Mouse (Mus musculus): Measurements from ENCODE around the gene Prcc. TPM values are rescaled to one million over a fixed set of nuclear protein-coding genes. Genes with fewer than 3 reads are reported as not detected.
"Not testable (repeated sequence)": the region's sequence is repeated elsewhere in the genome, so short reads cannot be mapped to it uniquely, and the experiment has no call there.

The Prcc gene
- total and polyA plus RNA-seq, 2 experiments from 2014 or later: 10.0 to 55.6 TPM

GRCm38 (mm10) chr3:87877730-87878129 lies 7.7 kb downstream of the Prcc start:
- Histone ChIP-seq H3K27me3 (ENCODE audit: control insufficient read depth, insufficient read depth, low read length) (no peaks in the 10 kb centered on the region), H3K4me3 (ENCODE audit: low read depth, low read length) (no peak overlapping the region), H3K36me3 (replicated peaks; ENCODE audit: control insufficient read depth, insufficient read depth, low read length) (peaks cover 23% of the 10 kb centered on the region), H3K9me3 (replicated peaks; ENCODE audit: control insufficient read depth, low read length) (no peaks in the 10 kb centered on the region), H3K9ac (replicated peaks; ENCODE audit: low read depth, low read length) (no peak overlapping the region), H3K4me1 (ENCODE audit: control insufficient read depth, insufficient read depth) (peaks cover 7% of the 10 kb centered on the region), H3K27ac (ENCODE audit: low read depth) (no peak overlapping the region), H3K4me2 (ENCODE audit: low read depth, low read length) (no peak overlapping the region)
- TF ChIP-seq EP300 (IDR thresholded peaks at IDR 0.05; ENCODE audit: low read depth) (no peak), CTCF (IDR thresholded peaks at IDR 0.05; ENCODE audit: low read depth) (no peak)
- WGBS: 58% methylated on average over 4 of the region's 4 CpGs
- peak; percentile 27; the same call in 1 of the 2 replicates for ATAC-seq (ENCODE audit: insufficient read depth, low read depth)
- DNase-seq (ENCODE audit: low spot score): no peak

DNA sequence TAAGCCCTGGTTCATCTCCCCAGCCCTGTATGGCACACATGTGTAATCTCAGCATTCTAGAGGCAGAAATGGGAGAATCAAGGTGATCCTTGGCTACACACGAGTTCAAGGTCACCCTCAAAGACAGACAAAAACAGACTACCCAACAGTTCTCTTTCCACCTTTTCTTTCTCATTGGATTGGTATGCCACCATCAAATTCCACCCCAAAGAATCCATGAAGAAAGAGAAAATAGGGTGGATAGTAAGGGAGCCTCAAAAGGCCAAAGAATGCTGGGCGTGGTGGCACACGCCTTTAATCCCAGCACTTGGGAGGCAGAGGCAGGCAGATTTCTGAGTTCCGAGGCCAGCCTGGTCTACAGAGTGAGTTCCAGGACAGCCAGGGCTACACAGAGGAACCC lies 21.3 kb downstream of the Prcc start:
- H3K36me3 ChIP-seq (replicated peaks; ENCODE audit: control insufficient read depth, insufficient read depth, low read length): peaks cover 80% of the 10 kb centered on the region
- not testable (repeated sequence) for ATAC-seq (ENCODE audit: insufficient read depth, low read depth)
- 87% methylated on average over 4 of the region's 4 CpGs for WGBS

DNA sequence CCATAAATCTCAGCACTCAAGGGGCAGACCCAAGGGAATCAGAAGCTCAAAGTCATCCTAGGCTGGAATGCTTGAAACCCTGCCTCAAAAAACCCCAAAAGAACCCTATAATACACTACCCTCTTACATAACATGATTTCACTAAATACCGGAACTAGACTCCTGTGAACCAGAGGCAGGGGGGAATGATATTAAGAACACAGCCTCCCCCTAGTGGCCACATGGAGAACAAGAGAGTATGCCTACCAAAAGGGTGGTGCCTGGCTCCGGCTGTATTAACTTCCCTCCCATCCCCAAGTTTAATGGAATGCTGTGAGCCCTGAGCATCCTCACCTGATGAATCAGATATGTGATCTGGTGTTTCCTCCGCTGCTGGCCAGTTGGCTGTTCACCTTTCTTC lies 25.6 kb downstream of the Prcc start:
- H3K9me3 ChIP-seq (replicated peaks; ENCODE audit: control insufficient read depth, low read length): no peaks in the 10 kb centered on the region
- ATAC-seq (ENCODE audit: insufficient read depth, low read depth) (peak; percentile 27; the same call in 1 of the 2 replicates), DNase-seq (ENCODE audit: low spot score) (peak; percentile 69)
- no peak overlapping the region for H3K4me3 ChIP-seq (ENCODE audit: low read depth, low read length)
- H3K4me1 ChIP-seq (ENCODE audit: control insufficient read depth, insufficient read depth): no peaks in the 10 kb centered on the region
- no peak overlapping the region for H3K4me2 ChIP-seq (ENCODE audit: low read depth, low read length)
- H3K27ac ChIP-seq (ENCODE audit: low read depth): no peak overlapping the region
- H3K9ac ChIP-seq (replicated peaks; ENCODE audit: low read depth, low read length): no peak overlapping the region
- H3K36me3 ChIP-seq (replicated peaks; ENCODE audit: control insufficient read depth, insufficient read depth, low read length): peaks cover 55% of the 10 kb centered on the region
- TF ChIP-seq EP300 (IDR thresholded peaks at IDR 0.05; ENCODE audit: low read depth) (no peak), CTCF (IDR thresholded peaks at IDR 0.05; ENCODE audit: low read depth) (peak; percentile 83)
- 23% methylated on average over 3 of the region's 3 CpGs for WGBS
- no peaks in the 10 kb centered on the region for H3K27me3 ChIP-seq (ENCODE audit: control insufficient read depth, insufficient read depth, low read length)

More for the DNA sequence above, 21.3 kb downstream of the Prcc start:
- not testable (repeated sequence) for H3K4me2 ChIP-seq (ENCODE audit: low read depth, low read length); H3K27ac ChIP-seq (ENCODE audit: low read depth); H3K4me3 ChIP-seq (ENCODE audit: low read depth, low read length); H3K4me1 ChIP-seq (ENCODE audit: control insufficient read depth, insufficient read depth); H3K27me3 ChIP-seq (ENCODE audit: control insufficient read depth, insufficient read depth, low read length); DNase-seq (ENCODE audit: low spot score); H3K9ac ChIP-seq (replicated peaks; ENCODE audit: low read depth, low read length); H3K9me3 ChIP-seq (replicated peaks; ENCODE audit: control insufficient read depth, low read length)

- H3K4me2 ChIP-seq (ENCODE audit: low read depth, low read length): no peak overlapping the region
- H3K27me3 ChIP-seq (ENCODE audit: control insufficient read depth, insufficient read depth, low read length): no peaks in the 10 kb centered on the region
- H3K27ac ChIP-seq (ENCODE audit: low read depth): no peak overlapping the region
- no peaks in the 10 kb centered on the region for H3K4me1 ChIP-seq (ENCODE audit: control insufficient read depth, insufficient read depth)
- no peak for TF ChIP-seq EP300 (IDR thresholded peaks at IDR 0.05; ENCODE audit: low read depth)
- TF ChIP-seq CTCF (IDR thresholded peaks at IDR 0.05; ENCODE audit: low read depth): no peak
- WGBS: 75% methylated on average over 8 of the region's 8 CpGs
- no peak overlapping the region for H3K9ac ChIP-seq (replicated peaks; ENCODE audit: low read depth, low read length)
- ATAC-seq (ENCODE audit: insufficient read depth, low read depth) (no peak), DNase-seq (ENCODE audit: low spot score) (no peak)
- peaks cover 41% of the 10 kb centered on the region for H3K36me3 ChIP-seq (replicated peaks; ENCODE audit: control insufficient read depth, insufficient read depth, low read length)
- no peak overlapping the region for H3K4me3 ChIP-seq (ENCODE audit: low read depth, low read length)
- no peaks in the 10 kb centered on the region for H3K9me3 ChIP-seq (replicated peaks; ENCODE audit: control insufficient read depth, low read length)
These were observed 27.7 kb downstream of the Prcc start for GRCm38 (mm10) chr3:87857666-87858065.

DNA sequence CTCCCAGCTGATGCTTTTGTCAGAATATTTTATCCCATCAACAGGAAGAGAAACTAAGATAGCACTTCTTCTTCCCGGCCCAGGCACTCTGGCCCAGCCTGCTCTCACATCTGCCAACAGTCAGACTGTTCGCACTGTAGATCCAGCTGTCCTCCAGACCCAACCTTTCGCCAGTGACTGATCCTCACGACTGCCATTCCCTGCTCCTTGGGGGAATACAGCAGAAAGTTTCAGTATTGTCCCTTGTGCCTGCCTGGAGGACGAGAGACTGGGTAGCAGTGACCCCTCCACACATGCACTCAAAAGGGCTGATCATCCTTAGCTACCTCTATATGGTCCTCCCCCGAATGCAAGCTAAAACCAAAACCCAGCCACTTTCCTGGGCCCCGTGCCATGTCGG lies 29.5 kb downstream of the Prcc start:
- H3K36me3 ChIP-seq (replicated peaks; ENCODE audit: control insufficient read depth, insufficient read depth, low read length): peaks cover 26% of the 10 kb centered on the region
- 74% methylated on average over 8 of the region's 8 CpGs for WGBS
- DNase-seq (ENCODE audit: low spot score): no peak
- TF ChIP-seq EP300 (IDR thresholded peaks at IDR 0.05; ENCODE audit: low read depth) (no peak), CTCF (IDR thresholded peaks at IDR 0.05; ENCODE audit: low read depth) (no peak)
- H3K4me2 ChIP-seq (ENCODE audit: low read depth, low read length): no peak overlapping the region
- no peak overlapping the region for H3K9ac ChIP-seq (replicated peaks; ENCODE audit: low read depth, low read length)
- H3K9me3 ChIP-seq (replicated peaks; ENCODE audit: control insufficient read depth, low read length): no peaks in the 10 kb centered on the region
- H3K4me1 ChIP-seq (ENCODE audit: control insufficient read depth, insufficient read depth): no peaks in the 10 kb centered on the region
- no peak for ATAC-seq (ENCODE audit: insufficient read depth, low read depth)
- no peak overlapping the region for H3K27ac ChIP-seq (ENCODE audit: low read depth)
- H3K27me3 ChIP-seq (ENCODE audit: control insufficient read depth, insufficient read depth, low read length): no peaks in the 10 kb centered on the region
- no peak overlapping the region for H3K4me3 ChIP-seq (ENCODE audit: low read depth, low read length)

DNA sequence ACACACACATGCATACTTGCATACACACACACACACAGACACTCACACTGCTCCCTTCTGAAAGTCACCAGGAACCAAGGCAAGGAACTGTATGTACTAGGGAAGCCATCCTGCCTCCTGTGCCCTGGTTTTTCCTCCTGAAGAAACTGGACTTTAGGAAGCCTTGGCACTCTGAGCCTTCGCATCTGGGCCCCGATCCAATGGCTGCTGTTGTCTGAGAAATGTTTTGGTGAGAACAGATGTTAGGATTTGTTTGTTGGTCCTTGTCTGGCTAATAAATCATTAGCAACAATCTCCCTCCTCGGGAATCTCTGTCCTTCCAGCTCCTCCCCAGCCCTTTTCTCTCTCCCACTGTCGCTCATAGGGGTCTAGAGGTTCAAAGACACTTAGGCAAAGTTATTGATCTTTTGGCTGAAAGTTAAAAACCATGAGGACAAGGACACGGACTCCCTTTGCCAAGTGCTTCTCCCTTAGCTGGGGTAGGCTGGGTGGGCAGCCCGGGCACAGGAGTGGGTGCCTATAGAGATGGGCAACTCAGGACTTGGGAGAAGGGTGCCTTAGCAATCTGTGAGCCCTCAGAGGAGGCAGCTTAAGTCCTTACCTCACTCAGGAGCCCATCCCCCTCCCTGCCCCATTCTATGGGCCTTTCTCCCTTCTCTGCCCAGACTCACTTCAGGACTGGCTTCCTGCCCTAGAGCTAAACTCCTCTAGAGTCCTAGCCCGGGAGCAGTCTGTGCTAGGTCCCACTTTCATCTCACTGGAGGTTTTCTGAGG lies 30.4 kb downstream of the Prcc start:
- DNase-seq (ENCODE audit: low spot score) (no peak), ATAC-seq (ENCODE audit: insufficient read depth, low read depth) (no peak)
- Histone ChIP-seq H3K27ac (ENCODE audit: low read depth) (peak overlapping the region; percentile 20; the same call in 1 of the 2 replicates), H3K4me1 (ENCODE audit: control insufficient read depth, insufficient read depth) (no peaks in the 10 kb centered on the region), H3K27me3 (ENCODE audit: control insufficient read depth, insufficient read depth, low read length) (no peaks in the 10 kb centered on the region), H3K4me3 (ENCODE audit: low read depth, low read length) (no peak overlapping the region), H3K4me2 (ENCODE audit: low read depth, low read length) (no peak overlapping the region), H3K36me3 (replicated peaks; ENCODE audit: control insufficient read depth, insufficient read depth, low read length) (peaks cover 23% of the 10 kb centered on the region), H3K9ac (replicated peaks; ENCODE audit: low read depth, low read length) (no peak overlapping the region), H3K9me3 (replicated peaks; ENCODE audit: control insufficient read depth, low read length) (no peaks in the 10 kb centered on the region)
- WGBS: 57% methylated on average over 7 of the region's 7 CpGs
- TF ChIP-seq EP300 (IDR thresholded peaks at IDR 0.05; ENCODE audit: low read depth): no peak
- no peak for TF ChIP-seq CTCF (IDR thresholded peaks at IDR 0.05; ENCODE audit: low read depth)

All from heart, postnatal 0 days (tissue).